Mouse (Mus musculus) gastrocnemius, adult 2 months (tissue): Measurements from ENCODE around the gene Bcl2l10. TPM values are rescaled to one million over a fixed set of nuclear protein-coding genes. Genes with fewer than 3 reads are reported as not detected.

Source experiments
- DNase-seq: peaks from one replicate; pipeline ENCODE4 v3.0.0; 2022
- H3K27ac ChIP-seq: fragments of 200-600 bp; 2 replicates; pipeline ENCODE4 v1.8.1; 2022; ENCODE audit warnings: mild to moderate bottlenecking
- H3K4me3 ChIP-seq: fragments of 200-600 bp; 2 replicates; pipeline ENCODE4 v1.8.1; 2022; ENCODE audit warnings: mild to moderate bottlenecking, moderate library complexity
- CTCF ChIP-seq: fragments of 200-600 bp; IDR thresholded peaks from 2 replicates; pipeline ENCODE4 v1.8.1; 2022; ENCODE audit warnings: antibody characterized with exemption, mild to moderate bottlenecking, moderate library complexity
- intact Hi-C: fragments of 180-260 bp; cut with DNase I; formaldehyde crosslinking; loops from one replicate; pipeline ENCODE4 v1.15.1; 2025
- long read RNA-seq, 2 experiments: library from polyadenylated mRNA; stranded (forward); transcript quantifications; one replicate each; pipeline ENCODE4 v2.0.0; 2021
- total RNA-seq, 2 experiments: library from RNA; stranded (reverse); gene quantifications; 2 replicates each; pipeline ENCODE4 v1.2.3; 2021

The Bcl2l10 gene
- not detected for total RNA-seq
- long read RNA-seq, experiment 1: 0 reads
- long read RNA-seq, experiment 2: 0 reads

GRCm38 (mm10) chr9:75347458-75347857 is at the start of gene Bcl2l10:
Bcl2l10 (plus strand) TSS chr9:75347758.
- intact Hi-C loops: no loop called here
- H3K27ac ChIP-seq: no peak within 1 kb of the TSS
- no peak for DNase-seq
- H3K4me3 ChIP-seq: no peak within 1 kb of the TSS
- no peak for TF ChIP-seq CTCF

- no peak for DNase-seq
- intact Hi-C loops: no loop called here
- TF ChIP-seq CTCF: peak; percentile 54
- H3K27ac ChIP-seq: no peak overlapping the region
- H3K4me3 ChIP-seq: no peak overlapping the region
Observed at GRCm38 (mm10) chr9:75299342-75299741, 48.2 kb upstream of the Bcl2l10 start.

- Histone ChIP-seq H3K4me3 (no peak overlapping the region), H3K27ac (no peak overlapping the region)
- intact Hi-C loops: no loop called here
- no peak for TF ChIP-seq CTCF
- DNase-seq: no peak
Observed at GRCm38 (mm10) chr9:75303033-75303432, 44.5 kb upstream of the Bcl2l10 start.

GRCm38 (mm10) chr9:75303701-75304261 is 43.8 kb upstream of the Bcl2l10 start:
- Histone ChIP-seq H3K4me3 (no peak overlapping the region), H3K27ac (no peak overlapping the region)
- intact Hi-C loops: no loop called here
- no peak for DNase-seq
- no peak for TF ChIP-seq CTCF

GRCm38 (mm10) chr9:75304286-75304685 is 43.3 kb upstream of the Bcl2l10 start:
- no peak for DNase-seq
- no peak for TF ChIP-seq CTCF
- Histone ChIP-seq H3K27ac (no peak overlapping the region), H3K4me3 (no peak overlapping the region)
- intact Hi-C loops: no loop called here

- no peak for DNase-seq
- intact Hi-C loops: no loop called here
Observed at GRCm38 (mm10) chr9:75306126-75306898, 41.2 kb upstream of the Bcl2l10 start, which contains the start of gene Gnb5. Gnb5 (plus strand) TSS chr9:75306288.

GRCm38 (mm10) chr9:75307015-75307414 is 40.5 kb upstream of the Bcl2l10 start:
- TF ChIP-seq CTCF: no peak
- no peak for DNase-seq
- Histone ChIP-seq H3K4me3 (no peak overlapping the region), H3K27ac (no peak overlapping the region)
- intact Hi-C loops: no loop called here

More at GRCm38 (mm10) chr9:75306126-75306898, 41.2 kb upstream of the Bcl2l10 start, which contains the start of gene Gnb5:
- TF ChIP-seq CTCF: no peak
- Histone ChIP-seq H3K27ac (no peak within 1 kb of the TSS), H3K4me3 (no peak within 1 kb of the TSS)

- intact Hi-C loops: no loop called here
Observed at GRCm38 (mm10) chr9:75308621-75309020, 38.9 kb upstream of the Bcl2l10 start.

GRCm38 (mm10) chr9:75312008-75312407 is 35.5 kb upstream of the Bcl2l10 start:
- intact Hi-C loops: no loop called here
- Histone ChIP-seq H3K4me3 (no peak overlapping the region), H3K27ac (no peak overlapping the region)
- peak; percentile 76 for DNase-seq
- TF ChIP-seq CTCF: peak; percentile 98

More at GRCm38 (mm10) chr9:75308621-75309020, 38.9 kb upstream of the Bcl2l10 start:
- Histone ChIP-seq H3K4me3 (no peak overlapping the region), H3K27ac (no peak overlapping the region)
- DNase-seq: no peak
- no peak for TF ChIP-seq CTCF

GRCm38 (mm10) chr9:75313138-75313831 is 34.3 kb upstream of the Bcl2l10 start:
- Histone ChIP-seq H3K4me3 (peak overlapping the region; percentile 89), H3K27ac (peak overlapping the region; percentile 87)
- no peak for DNase-seq
- no peak for TF ChIP-seq CTCF
- intact Hi-C loops: no loop called here

- intact Hi-C loops: no loop called here
- peak overlapping the region; percentile 89 for H3K4me3 ChIP-seq
- DNase-seq: peak; percentile 88
- peak overlapping the region; percentile 87 for H3K27ac ChIP-seq
- TF ChIP-seq CTCF: 0 out of 2 replicates have a peak, but pooled peaks have one; percentile 9
Observed at GRCm38 (mm10) chr9:75313832-75314516, 33.6 kb upstream of the Bcl2l10 start.

GRCm38 (mm10) chr9:75314517-75315105 is 32.9 kb upstream of the Bcl2l10 start:
- no peak for TF ChIP-seq CTCF
- intact Hi-C loops: no loop called here
- peak overlapping the region; percentile 87 for H3K27ac ChIP-seq
- peak; percentile 21 for DNase-seq
- peak overlapping the region; percentile 89 for H3K4me3 ChIP-seq
